Mouse (Mus musculus): ENCODE measurements around the gene Zbed3. TPM values are rescaled to one million over a fixed set of nuclear protein-coding genes. Genes with fewer than 3 reads are reported as not detected.

The Zbed3 gene
- polyA plus RNA-seq, 1 experiment: 24.6 TPM

DNA sequence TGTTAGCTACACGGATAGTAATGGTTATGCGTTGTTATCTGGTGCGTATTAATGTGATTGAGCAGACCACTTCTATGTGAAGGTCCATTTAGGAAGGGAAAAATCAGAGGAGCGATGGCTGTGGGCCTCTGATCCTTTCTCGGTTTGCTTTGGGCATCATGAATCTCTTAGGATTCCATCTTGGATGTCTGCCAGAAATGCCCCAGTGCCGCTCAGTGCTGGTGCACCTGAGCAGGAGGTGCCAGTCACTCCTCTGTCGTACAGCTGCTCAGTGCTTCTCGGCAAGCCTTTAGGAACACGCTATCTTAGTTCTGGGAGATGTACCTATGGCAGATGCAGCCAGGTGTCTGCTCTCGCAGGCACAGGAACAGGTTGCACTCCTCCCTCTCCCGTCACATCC lies 5.4 kb downstream of the Zbed3 start:
- no peak overlapping the region for H3ac ChIP-seq (ENCODE audit: control insufficient read depth, insufficient read length)
- H3K27me3 ChIP-seq (ENCODE audit: control insufficient read depth, insufficient read depth, insufficient read length): no peaks in the 10 kb centered on the region
- no peak for TF ChIP-seq TCF12 (IDR thresholded peaks at IDR 0.05; ENCODE audit: insufficient read depth, poor library complexity, severe bottlenecking)
- H3K36me3 ChIP-seq (ENCODE audit: control insufficient read depth, insufficient read depth): no peaks in the 10 kb centered on the region
- H3K79me2 ChIP-seq (ENCODE audit: control insufficient read depth, insufficient read depth): peaks cover 84% of the 10 kb centered on the region
- H3K4me2 ChIP-seq (ENCODE audit: low read depth): no peak overlapping the region
- no peak overlapping the region for H3K4me3 ChIP-seq

DNA sequence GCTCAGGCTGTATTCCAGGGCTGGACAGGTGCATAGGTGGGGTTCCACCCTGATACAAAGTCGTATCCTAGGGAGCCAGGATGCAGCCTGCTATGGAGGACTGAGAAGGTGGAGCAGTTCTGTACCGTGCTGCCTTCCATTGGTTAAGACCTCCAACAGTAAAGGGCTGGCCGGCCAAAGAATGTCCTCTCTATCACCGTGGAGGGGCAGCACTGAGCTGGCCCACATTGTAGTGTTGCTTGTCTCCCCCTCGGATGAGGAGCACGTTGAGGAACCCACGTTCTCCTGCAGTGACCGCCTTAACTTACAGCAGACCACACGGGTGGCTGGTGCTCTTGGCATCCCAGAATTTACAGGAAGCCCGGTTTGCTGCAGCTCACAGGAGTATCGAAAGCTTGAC lies 7.1 kb downstream of the Zbed3 start:
- TF ChIP-seq E2F4 (IDR thresholded peaks at IDR 0.05; ENCODE audit: insufficient read depth) (no peak), MAX (IDR thresholded peaks at IDR 0.05; ENCODE audit: low read depth) (no peak), SRF (IDR thresholded peaks at IDR 0.05; ENCODE audit: control insufficient read depth, insufficient read length, low read depth) (no peak), TCF12 (IDR thresholded peaks at IDR 0.05; ENCODE audit: insufficient read depth, poor library complexity, severe bottlenecking) (no peak), POLR2A (IDR thresholded peaks at IDR 0.05; ENCODE audit: insufficient read length, low read depth) (no peak), MYOG (IDR thresholded peaks at IDR 0.05; ENCODE audit: control insufficient read depth in 1 of 3, insufficient read depth in 1 of 3, insufficient read length in 2 of 3, low read depth in 2 of 3) (no peak), REST (IDR thresholded peaks at IDR 0.05; ENCODE audit: insufficient read depth, insufficient read length) (no peak), CEBPB (IDR thresholded peaks at IDR 0.05; ENCODE audit: insufficient read depth, poor library complexity, severe bottlenecking) (no peak), USF1 (IDR thresholded peaks at IDR 0.05; ENCODE audit: low read depth) (no peak), TCF3 (IDR thresholded peaks at IDR 0.05; ENCODE audit: insufficient read length, low read depth) (no peak), MYOD1 (IDR thresholded peaks at IDR 0.05; ENCODE audit: control insufficient read depth in 1 of 3, insufficient read length in 2 of 3, low read depth in 2 of 3) (no peak), POLR2AphosphoS2 (IDR thresholded peaks at IDR 0.05; ENCODE audit: insufficient read length, low read depth) (no peak)
- no peaks in the 10 kb centered on the region for H3K27me3 ChIP-seq (ENCODE audit: control insufficient read depth, insufficient read depth, insufficient read length)

DNA sequence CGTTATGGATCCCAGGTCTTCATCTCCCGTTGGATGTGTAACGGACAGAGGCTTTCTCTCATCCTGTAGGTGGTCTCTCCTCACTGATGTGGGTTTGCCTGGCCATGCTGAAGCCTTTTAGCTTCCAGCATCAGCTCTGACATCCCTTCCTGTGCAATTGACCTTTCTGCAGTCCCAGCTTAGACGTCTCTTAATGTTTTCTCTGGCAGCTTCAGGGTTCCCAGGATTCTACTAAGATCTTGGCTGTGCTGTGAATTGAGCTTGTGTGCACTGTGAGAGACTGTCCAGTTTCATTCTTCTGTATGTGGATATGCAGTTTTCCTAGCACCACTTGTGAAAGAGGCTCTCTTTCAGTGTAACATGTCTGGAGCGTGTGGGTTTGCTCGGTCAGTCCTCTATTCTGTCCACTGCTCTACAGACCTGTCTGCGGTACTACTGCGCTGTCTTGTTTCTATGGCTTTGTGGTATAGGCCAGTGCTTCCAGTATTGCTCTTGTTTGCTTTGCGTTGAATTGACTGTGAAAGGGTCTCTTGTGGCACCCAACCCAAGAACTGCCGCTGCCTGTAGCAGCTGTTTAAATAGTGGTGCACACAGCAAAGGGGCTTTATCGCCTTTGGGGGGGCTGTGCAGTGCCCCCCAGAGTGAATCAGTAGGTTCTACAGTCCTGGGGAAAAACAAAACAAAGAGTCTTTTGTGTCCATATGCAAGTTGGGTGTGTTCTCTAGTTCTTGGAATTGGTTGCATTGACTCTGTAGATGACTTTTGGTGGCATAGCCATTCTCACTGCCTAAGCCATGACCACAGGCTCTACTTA lies 8.9 kb downstream of the Zbed3 start:
- Histone ChIP-seq H3K79me2 (ENCODE audit: control insufficient read depth, insufficient read depth) (peaks cover 83% of the 10 kb centered on the region), H3K27me3 (ENCODE audit: control insufficient read depth, insufficient read depth, insufficient read length) (no peaks in the 10 kb centered on the region), H3K4me2 (ENCODE audit: low read depth) (no peak overlapping the region), H3K36me3 (ENCODE audit: control insufficient read depth, insufficient read depth) (peaks cover 4% of the 10 kb centered on the region), H3K4me3 (no peak overlapping the region), H3ac (ENCODE audit: control insufficient read depth, insufficient read length) (no peak overlapping the region)
- no peak for TF ChIP-seq TCF12 (IDR thresholded peaks at IDR 0.05; ENCODE audit: insufficient read depth, poor library complexity, severe bottlenecking)
- no peak for TF ChIP-seq MYOD1 (IDR thresholded peaks at IDR 0.05; ENCODE audit: control insufficient read depth in 1 of 3, insufficient read length in 2 of 3, low read depth in 2 of 3)
- TF ChIP-seq E2F4 (IDR thresholded peaks at IDR 0.05; ENCODE audit: insufficient read depth): no peak
- TF ChIP-seq USF1 (IDR thresholded peaks at IDR 0.05; ENCODE audit: low read depth): no peak
- TF ChIP-seq MAX (IDR thresholded peaks at IDR 0.05; ENCODE audit: low read depth): no peak
- TF ChIP-seq POLR2A (IDR thresholded peaks at IDR 0.05; ENCODE audit: insufficient read length, low read depth): no peak

More for the DNA sequence above, 7.1 kb downstream of the Zbed3 start:
- H3ac ChIP-seq (ENCODE audit: control insufficient read depth, insufficient read length): no peak overlapping the region
- no peak overlapping the region for H3K4me3 ChIP-seq
- H3K4me2 ChIP-seq (ENCODE audit: low read depth): no peak overlapping the region
- peaks cover 98% of the 10 kb centered on the region for H3K79me2 ChIP-seq (ENCODE audit: control insufficient read depth, insufficient read depth)
- peaks cover 4% of the 10 kb centered on the region for H3K36me3 ChIP-seq (ENCODE audit: control insufficient read depth, insufficient read depth)

GRCm38 (mm10) chr13:95336122-95336677 lies 12.8 kb downstream of the Zbed3 start:
- H3K27me3 ChIP-seq (ENCODE audit: control insufficient read depth, insufficient read depth, insufficient read length): no peaks in the 10 kb centered on the region
- H3K36me3 ChIP-seq (ENCODE audit: control insufficient read depth, insufficient read depth): peaks cover 11% of the 10 kb centered on the region
- no peak overlapping the region for H3K4me3 ChIP-seq
- peaks cover 44% of the 10 kb centered on the region for H3K79me2 ChIP-seq (ENCODE audit: control insufficient read depth, insufficient read depth)
- H3ac ChIP-seq (ENCODE audit: control insufficient read depth, insufficient read length): no peak overlapping the region
- TF ChIP-seq TCF12 (IDR thresholded peaks at IDR 0.05; ENCODE audit: insufficient read depth, poor library complexity, severe bottlenecking): no peak
- no peak overlapping the region for H3K4me2 ChIP-seq (ENCODE audit: low read depth)

DNA sequence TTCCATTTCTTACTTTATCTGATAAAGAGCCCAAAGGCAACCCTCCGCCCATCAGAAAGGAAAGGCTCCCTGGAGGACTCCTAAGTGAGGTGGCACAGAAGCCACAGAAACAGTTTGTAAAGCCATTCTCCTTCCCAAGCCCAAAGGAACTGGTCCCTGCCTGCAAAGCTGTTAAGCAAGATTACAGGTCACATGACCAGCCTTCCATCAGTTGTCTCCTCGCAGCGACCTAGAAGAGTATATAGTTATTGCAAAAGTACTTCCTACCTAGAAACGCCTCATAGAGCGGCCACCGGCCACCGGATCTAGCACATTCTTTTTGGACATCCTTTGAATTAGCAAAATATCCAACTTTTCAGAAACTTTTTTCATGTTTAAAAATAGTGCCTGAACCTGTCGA lies 20.1 kb downstream of the Zbed3 start:
- Histone ChIP-seq H3K27me3 (ENCODE audit: control insufficient read depth, insufficient read depth, insufficient read length) (no peaks in the 10 kb centered on the region), H3K36me3 (ENCODE audit: control insufficient read depth, insufficient read depth) (peaks cover 4% of the 10 kb centered on the region), H3ac (ENCODE audit: control insufficient read depth, insufficient read length) (no peak overlapping the region), H3K4me2 (ENCODE audit: low read depth) (no peak overlapping the region), H3K79me2 (ENCODE audit: control insufficient read depth, insufficient read depth) (no peaks in the 10 kb centered on the region), H3K4me3 (no peak overlapping the region)
- TF ChIP-seq MYOD1 (IDR thresholded peaks at IDR 0.05; ENCODE audit: control insufficient read depth in 1 of 3, insufficient read length in 2 of 3, low read depth in 2 of 3): no peak
- no peak for TF ChIP-seq MAX (IDR thresholded peaks at IDR 0.05; ENCODE audit: low read depth)
- no peak for TF ChIP-seq TCF12 (IDR thresholded peaks at IDR 0.05; ENCODE audit: insufficient read depth, poor library complexity, severe bottlenecking)
- no peak for TF ChIP-seq REST (IDR thresholded peaks at IDR 0.05; ENCODE audit: insufficient read depth, insufficient read length)
- no peak for TF ChIP-seq CEBPB (IDR thresholded peaks at IDR 0.05; ENCODE audit: insufficient read depth, poor library complexity, severe bottlenecking)
- TF ChIP-seq POLR2AphosphoS2 (IDR thresholded peaks at IDR 0.05; ENCODE audit: insufficient read length, low read depth): no peak
- no peak for TF ChIP-seq MYOG (IDR thresholded peaks at IDR 0.05; ENCODE audit: control insufficient read depth in 1 of 3, insufficient read depth in 1 of 3, insufficient read length in 2 of 3, low read depth in 2 of 3)
- no peak for TF ChIP-seq POLR2A (IDR thresholded peaks at IDR 0.05; ENCODE audit: insufficient read length, low read depth)

Measured in myocyte (in vitro differentiated cells).